Mouse (Mus musculus) embryonic facial prominence, embryonic 12.5 days (tissue): Measurements from ENCODE around the gene Actl11. TPM values are rescaled to one million over a fixed set of nuclear protein-coding genes. Genes with fewer than 3 reads are reported as not detected.

ENCODE experiments used
- ATAC-seq: fragments of 200-750 bp; cut with Nextera tagmentation; 2 replicates; pipeline ENCODE4 v1.8.0; 2017; ENCODE audit not compliant: insufficient number of reproducible peaks, insufficient read depth, low FRiP score, low TSS enrichment
- H3K27ac ChIP-seq: fragments of 300-500 bp; sonication (generic); 2 replicates; pipeline ENCODE4 v1.5.1; 2016; ENCODE audit warnings: mild to moderate bottlenecking
- H3K27me3 ChIP-seq: fragments of 300-500 bp; sonication (generic); 2 replicates; pipeline ENCODE4 v1.6.1; 2016; ENCODE audit warnings: mild to moderate bottlenecking, moderate library complexity
- H3K36me3 ChIP-seq: fragments of 300-500 bp; sonication (generic); 2 replicates; pipeline ENCODE4 v1.6.1; 2016; ENCODE audit warnings: mild to moderate bottlenecking
- H3K4me1 ChIP-seq: fragments of 300-500 bp; sonication (generic); 2 replicates; pipeline ENCODE4 v1.6.1; 2016
- H3K4me2 ChIP-seq: fragments of 300-500 bp; sonication (generic); replicated peaks from 2 replicates; pipeline ENCODE4 v1.6.1; 2016; ENCODE audit warnings: mild to moderate bottlenecking, moderate library complexity
- H3K4me3 ChIP-seq: fragments of 300-500 bp; sonication (generic); 2 replicates; pipeline ENCODE4 v1.5.1; 2016; ENCODE audit warnings: mild to moderate bottlenecking
- H3K9ac ChIP-seq: fragments of 300-500 bp; sonication (generic); 2 replicates; pipeline ENCODE4 v1.6.1; 2016; ENCODE audit warnings: mild to moderate bottlenecking, moderate library complexity
- H3K9me3 ChIP-seq: fragments of 300-500 bp; sonication (generic); 2 replicates; pipeline ENCODE4 v1.6.1; 2016; ENCODE audit warnings: mild to moderate bottlenecking, moderate library complexity
- WGBS: fragments of 180-500 bp; shearing (Covaris S2); methylation state at CpG from one replicate; pipeline ENCODE4 v1.1.7; 2016; 5-methylcytosine and 5-hydroxymethylcytosine counted together
- polyA plus RNA-seq: library from polyadenylated mRNA; unstranded; fragments of >200 nt; fragmentation: Nextera tagmentation; extraction: Ambion mirVana; gene quantifications from 2 replicates; pipeline ENCODE4 v1.2.1, GENCODE M21; 2016

Actl11 gene
- polyA plus RNA-seq, 1 experiment from 2014 or later = not detected

DNA sequence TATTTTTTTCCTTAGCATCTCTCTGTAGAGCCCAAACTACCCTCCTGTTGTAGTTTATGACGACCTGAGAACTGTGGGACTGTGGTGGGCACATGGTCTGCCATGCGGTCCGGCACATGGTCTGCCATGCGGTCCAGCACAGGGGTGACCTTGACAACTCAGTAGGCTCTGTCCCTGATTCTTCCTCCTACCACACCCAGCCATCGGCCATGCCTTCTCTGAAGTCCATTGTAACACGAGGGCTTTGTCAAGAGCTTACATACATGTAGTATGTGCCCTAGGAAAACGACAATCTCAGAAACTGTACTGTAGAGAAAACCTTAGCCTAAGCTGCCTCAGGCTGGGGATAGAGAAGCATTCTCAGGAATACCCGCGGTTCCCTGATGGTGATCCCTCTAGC, 36.4 kb downstream of the Actl11 start:
- WGBS = 89% methylated on average over 9 of the region's 9 CpGs
- Histone ChIP-seq H3K4me2 (no peak overlapping the region), H3K27me3 (no peaks in the 10 kb centered on the region), H3K4me3 (no peak overlapping the region), H3K4me1 (no peaks in the 10 kb centered on the region), H3K9me3 (no peaks in the 10 kb centered on the region), H3K9ac (no peak overlapping the region), H3K27ac (no peak overlapping the region), H3K36me3 (peaks cover 48% of the 10 kb centered on the region)
- no peak for ATAC-seq

GRCm38 (mm10) chr9:107966676-107967075, 38.4 kb downstream of the Actl11 start:
- Histone ChIP-seq H3K4me2 (no peak overlapping the region), H3K9me3 (no peaks in the 10 kb centered on the region), H3K4me3 (no peak overlapping the region), H3K4me1 (no peaks in the 10 kb centered on the region), H3K9ac (no peak overlapping the region), H3K27me3 (no peaks in the 10 kb centered on the region), H3K27ac (no peak overlapping the region), H3K36me3 (peaks cover 44% of the 10 kb centered on the region)
- 86% methylated on average over 10 of the region's 10 CpGs for WGBS
- ATAC-seq = no peak

DNA sequence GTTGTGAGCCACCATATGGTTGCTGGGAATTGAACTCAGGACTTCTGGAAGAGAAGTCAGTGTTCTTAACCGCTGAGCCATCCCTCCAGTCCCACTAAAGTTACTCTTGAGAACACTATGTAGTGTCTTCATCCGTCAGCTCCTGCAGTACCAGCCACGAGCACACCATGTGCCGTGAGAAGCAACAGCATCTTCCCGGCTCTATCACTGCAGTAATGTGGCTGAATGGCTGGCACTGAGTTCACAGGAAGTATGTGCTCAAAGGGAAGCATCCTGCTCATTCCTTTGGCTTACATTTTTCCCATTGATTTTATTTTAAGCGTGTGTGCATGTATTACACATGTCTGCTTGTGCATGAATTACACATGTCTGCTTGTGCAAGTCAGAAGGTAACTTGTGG, 39.2 kb downstream of the Actl11 start:
- 84% methylated on average over 6 of the region's 6 CpGs for WGBS
- peaks cover 40% of the 10 kb centered on the region for H3K36me3 ChIP-seq
- H3K9me3 ChIP-seq = no peaks in the 10 kb centered on the region
- no peaks in the 10 kb centered on the region for H3K4me1 ChIP-seq
- H3K9ac ChIP-seq = no peak overlapping the region
- H3K4me2 ChIP-seq = no peak overlapping the region
- ATAC-seq = no peak
- H3K27me3 ChIP-seq = no peaks in the 10 kb centered on the region
- H3K27ac ChIP-seq = no peak overlapping the region
- H3K4me3 ChIP-seq = no peak overlapping the region

DNA sequence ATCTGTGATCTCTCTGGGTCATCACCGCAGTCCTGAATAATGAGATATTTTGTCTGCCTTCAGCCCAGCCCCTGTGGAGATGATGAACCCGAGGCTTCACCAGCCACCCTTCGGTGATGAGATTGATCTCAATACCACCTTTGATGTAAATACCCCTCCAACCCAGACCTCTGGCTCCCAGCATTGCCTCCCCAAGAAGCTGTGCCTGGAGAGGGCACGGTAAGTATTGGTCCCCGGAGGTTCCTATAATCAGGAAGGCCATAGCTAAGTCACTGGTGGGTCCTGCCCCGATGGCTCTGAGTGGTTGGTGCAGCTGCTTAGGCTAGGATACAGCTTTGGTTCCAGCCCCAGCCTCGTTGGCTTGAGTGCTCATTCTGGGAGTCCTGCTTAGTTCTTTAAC, 40.3 kb downstream of the Actl11 start:
- Histone ChIP-seq H3K4me2 (no peak overlapping the region), H3K4me1 (no peaks in the 10 kb centered on the region), H3K9me3 (no peaks in the 10 kb centered on the region), H3K36me3 (peaks cover 39% of the 10 kb centered on the region), H3K9ac (no peak overlapping the region), H3K27ac (no peak overlapping the region), H3K4me3 (no peak overlapping the region), H3K27me3 (no peaks in the 10 kb centered on the region)
- WGBS = 89% methylated on average over 7 of the region's 7 CpGs
- ATAC-seq = no peak

- Histone ChIP-seq H3K36me3 (peaks cover 39% of the 10 kb centered on the region), H3K27me3 (no peaks in the 10 kb centered on the region), H3K9ac (no peak overlapping the region), H3K9me3 (no peaks in the 10 kb centered on the region), H3K27ac (no peak overlapping the region), H3K4me3 (no peak overlapping the region), H3K4me1 (no peaks in the 10 kb centered on the region), H3K4me2 (no peak overlapping the region)
- ATAC-seq = no peak
- WGBS = 95% methylated on average over 5 of the region's 5 CpGs
Observed at GRCm38 (mm10) chr9:107970311-107970710, 42.0 kb downstream of the Actl11 start.

- peaks cover 35% of the 10 kb centered on the region for H3K36me3 ChIP-seq
- peaks cover 5% of the 10 kb centered on the region; the same call in 1 of the 2 replicates for H3K4me1 ChIP-seq
- H3K27ac ChIP-seq = no peak overlapping the region
- H3K4me2 ChIP-seq = no peak overlapping the region
- H3K27me3 ChIP-seq = no peaks in the 10 kb centered on the region
- no peak overlapping the region for H3K4me3 ChIP-seq
- H3K9ac ChIP-seq = no peak overlapping the region
- ATAC-seq = no peak
- H3K9me3 ChIP-seq = no peaks in the 10 kb centered on the region
- 76% methylated on average over 8 of the region's 8 CpGs for WGBS
Observed at GRCm38 (mm10) chr9:107971690-107972541, 43.6 kb downstream of the Actl11 start.

GRCm38 (mm10) chr9:107974491-107975171, 46.4 kb downstream of the Actl11 start:
- peaks cover 21% of the 10 kb centered on the region for H3K36me3 ChIP-seq
- H3K9me3 ChIP-seq = no peaks in the 10 kb centered on the region
- H3K27ac ChIP-seq = peak overlapping the region; percentile 1
- peaks cover 8% of the 10 kb centered on the region; the same call in 1 of the 2 replicates for H3K4me1 ChIP-seq
- no peaks in the 10 kb centered on the region for H3K27me3 ChIP-seq
- no peak overlapping the region for H3K4me2 ChIP-seq
- WGBS = 74% methylated on average over 10 of the region's 10 CpGs
- H3K9ac ChIP-seq = no peak overlapping the region
- H3K4me3 ChIP-seq = no peak overlapping the region
- no peak for ATAC-seq

DNA sequence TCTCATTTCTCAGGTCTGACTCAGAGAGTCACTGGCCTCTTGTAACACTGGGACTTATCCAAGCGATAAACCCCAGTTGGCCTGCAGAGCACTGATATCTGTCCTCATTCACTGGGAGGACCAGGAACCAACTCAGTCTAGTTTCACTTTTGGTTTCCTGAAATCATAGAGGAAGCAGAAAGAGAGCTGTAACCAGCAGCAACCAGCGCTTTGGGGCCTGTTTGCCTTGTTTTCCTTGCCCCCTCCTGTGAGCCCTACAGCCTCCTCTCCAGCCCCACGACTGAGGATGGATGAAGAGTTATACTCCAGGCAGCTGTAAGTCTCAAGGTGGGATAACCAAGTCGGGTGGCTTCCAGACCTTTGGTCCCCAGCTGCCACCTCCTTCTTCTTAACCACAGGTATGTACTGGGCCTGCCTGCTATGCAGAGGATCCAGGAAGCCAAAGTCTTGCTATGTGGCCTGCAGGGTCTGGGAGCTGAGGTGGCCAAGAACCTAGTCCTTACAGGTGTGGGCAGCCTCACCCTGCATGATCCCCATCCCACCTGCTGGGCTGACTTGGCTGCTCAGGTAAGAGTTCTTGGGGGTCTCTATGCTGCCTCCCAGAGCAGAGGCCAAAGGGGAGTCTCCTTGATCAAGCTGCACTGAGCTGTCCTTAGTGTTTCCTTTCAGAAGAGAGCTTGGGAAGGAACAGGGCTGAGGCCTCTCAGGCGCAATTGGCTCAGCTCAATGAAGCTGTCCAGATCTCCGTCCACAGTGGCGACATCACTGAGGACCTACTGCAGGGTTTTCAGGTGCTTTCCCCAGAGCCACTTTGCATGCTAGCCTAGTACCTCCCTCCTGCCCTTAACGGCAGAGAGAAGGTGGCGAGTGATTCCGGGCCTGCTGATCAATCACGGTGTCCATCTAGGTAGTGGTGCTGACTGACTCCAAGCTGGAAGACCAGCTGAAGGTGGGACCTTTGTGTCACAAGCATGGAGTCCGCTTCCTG, 47.4 kb downstream of the Actl11 start, which contains the start of gene Uba7:
Gene Uba7, plus strand, starts transcription at position 107 of the 988 bp plus-strand sequence.
- ATAC-seq = no peak
- H3K4me2 ChIP-seq = no peak within 1 kb of the TSS
- peaks cover 17% of the 10 kb centered on the region for H3K4me1 ChIP-seq
- H3K4me3 ChIP-seq = 0 out of 2 replicates have a peak within 1 kb of the TSS, but pooled peaks have one; percentile 2
- 72% methylated on average over 12 of the region's 12 CpGs for WGBS
- no peaks in the 10 kb centered on the region for H3K9me3 ChIP-seq
- no peaks in the 10 kb centered on the region for H3K27me3 ChIP-seq
- peaks cover 10% of the 10 kb centered on the region for H3K36me3 ChIP-seq
- H3K27ac ChIP-seq = peak within 1 kb of the TSS; percentile 63
- H3K9ac ChIP-seq = no peak within 1 kb of the TSS

DNA sequence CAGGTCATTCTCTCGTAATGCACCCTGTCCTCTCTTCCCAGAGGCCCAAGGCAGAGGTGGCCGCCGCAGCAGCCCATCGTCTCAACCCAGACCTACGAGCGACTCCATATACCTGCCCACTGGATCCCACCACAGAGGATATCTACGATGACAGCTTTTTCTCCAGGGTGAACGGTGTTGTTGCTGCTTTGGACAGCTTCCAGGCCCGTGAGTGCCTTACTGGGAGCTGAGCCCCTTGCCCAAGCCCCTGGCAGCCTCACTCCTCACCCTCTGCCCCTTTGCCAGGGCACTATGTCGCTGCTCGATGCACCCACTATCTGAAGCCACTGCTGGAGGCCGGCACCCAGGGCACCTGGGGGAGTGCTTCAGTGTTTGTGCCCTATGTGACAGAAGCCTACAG, 50.5 kb downstream of the Actl11 start:
- no peak for ATAC-seq
- no peaks in the 10 kb centered on the region for H3K9me3 ChIP-seq
- H3K27me3 ChIP-seq = no peaks in the 10 kb centered on the region
- no peak overlapping the region for H3K4me2 ChIP-seq
- H3K4me1 ChIP-seq = peaks cover 41% of the 10 kb centered on the region
- no peak overlapping the region for H3K27ac ChIP-seq
- no peak overlapping the region for H3K4me3 ChIP-seq
- no peaks in the 10 kb centered on the region for H3K36me3 ChIP-seq
- H3K9ac ChIP-seq = no peak overlapping the region
- 88% methylated on average over 12 of the region's 12 CpGs for WGBS
